Mouse (Mus musculus) forebrain, embryonic 11.5 days (tissue): ENCODE measurements at regions not wholly inside any gene's neighbourhood (a gene's known extent, or its start where the extent isn't known, plus 50 kb on each side); places are given as distances from the start of the nearest gene placed in this dataset.

Source experiments
- ATAC-seq: fragments of 200-750 bp; cut with Nextera tagmentation; replicated peaks from 2 replicates; pipeline ENCODE4 v1.8.0; 2017; ENCODE audit warnings: moderate TSS enrichment; ENCODE audit not compliant: low FRiP score
- DNase-seq: peaks from one replicate; pipeline ENCODE4 v3.0.0-alpha.2; 2017; ENCODE audit warnings: low spot score
- H3K27ac ChIP-seq: fragments of 300-500 bp; sonication (generic); 2 replicates; pipeline ENCODE4 v1.5.1; 2014; ENCODE audit warnings: low read depth, low read length
- H3K27me3 ChIP-seq: fragments of 300-500 bp; sonication (generic); 2 replicates; pipeline ENCODE4 v1.6.1; 2014; ENCODE audit warnings: mild to moderate bottlenecking, low read length, mixed read lengths; ENCODE audit not compliant: control insufficient read depth, insufficient read depth
- H3K36me3 ChIP-seq: fragments of 300-500 bp; sonication (generic); 2 replicates; pipeline ENCODE4 v1.6.1; 2014; ENCODE audit warnings: mild to moderate bottlenecking, low read length, moderate library complexity, mixed read lengths; ENCODE audit not compliant: control insufficient read depth, insufficient read depth
- H3K4me1 ChIP-seq: fragments of 300-500 bp; sonication (generic); replicated peaks from 2 replicates; pipeline ENCODE4 v1.6.1; 2014; ENCODE audit warnings: low read length, mixed read lengths; ENCODE audit not compliant: control insufficient read depth, insufficient read depth
- H3K4me2 ChIP-seq: fragments of 300-500 bp; sonication (generic); 2 replicates; pipeline ENCODE4 v1.6.1; 2014; ENCODE audit warnings: low read depth, mild to moderate bottlenecking, low read length, moderate library complexity, mixed read lengths; ENCODE audit not compliant: severe bottlenecking
- H3K4me3 ChIP-seq: fragments of 300-500 bp; sonication (generic); 2 replicates; pipeline ENCODE4 v1.5.1; 2014; ENCODE audit warnings: low read depth, low read length
- H3K9ac ChIP-seq: fragments of 300-500 bp; sonication (generic); 2 replicates; pipeline ENCODE4 v1.6.1; 2014; ENCODE audit warnings: low read length
- H3K9me3 ChIP-seq: fragments of 300-500 bp; sonication (generic); 2 replicates; pipeline ENCODE4 v1.6.1; 2016; ENCODE audit warnings: low read length, mixed read lengths; ENCODE audit not compliant: control insufficient read depth
- WGBS: fragments of 180-500 bp; shearing (Covaris S2); extraction: QIAGEN DNeasy Blood & Tissue Kit; methylation state at CpG from one replicate; pipeline ENCODE4 v1.1.7; 2014; 5-methylcytosine and 5-hydroxymethylcytosine counted together

DNA sequence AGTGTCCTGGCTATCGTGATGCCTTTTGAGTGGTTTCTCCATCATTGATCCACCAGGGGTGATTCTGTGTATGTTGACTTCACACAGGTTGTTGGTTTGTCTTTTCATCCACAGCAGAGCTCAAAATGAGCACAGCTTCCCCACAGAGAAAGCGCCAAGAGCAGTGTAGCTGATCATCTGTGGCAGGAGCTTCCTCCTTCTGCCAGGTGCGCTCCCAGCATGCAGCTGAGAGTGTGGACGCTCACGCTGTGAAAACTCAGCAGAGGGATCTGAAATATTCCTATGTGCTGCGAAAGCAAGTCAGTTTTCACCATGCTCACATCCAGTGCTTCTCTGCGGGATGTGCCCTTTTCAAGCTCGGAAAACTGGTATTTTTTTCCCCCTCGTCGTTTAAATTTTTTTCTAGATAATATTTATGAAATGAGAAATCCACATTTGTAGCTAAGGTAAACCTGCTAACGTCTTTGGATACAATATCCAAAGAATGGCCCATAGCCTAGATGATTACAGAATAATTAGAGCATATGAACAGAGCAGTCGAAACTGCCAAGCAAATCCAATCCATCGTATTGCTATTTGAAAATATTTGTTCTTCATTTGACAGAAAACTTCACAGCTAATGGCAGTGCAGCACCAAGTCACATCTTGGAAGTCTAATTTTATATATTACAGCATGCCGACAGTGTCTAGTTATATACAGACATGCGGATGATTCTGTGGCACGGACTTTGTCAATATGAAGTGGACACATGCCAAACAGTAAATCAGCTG is 283.3 kb upstream of the Ndst3 start:
- H3K4me2 ChIP-seq: no peak overlapping the region
- no peak overlapping the region for H3K27ac ChIP-seq
- no peak overlapping the region for H3K9ac ChIP-seq
- H3K27me3 ChIP-seq: no peaks in the 10 kb centered on the region
- no peaks in the 10 kb centered on the region for H3K36me3 ChIP-seq
- WGBS: 83% methylated on average over 16 of the region's 16 CpGs
- DNase-seq: no peak
- no peaks in the 10 kb centered on the region for H3K9me3 ChIP-seq
- H3K4me1 ChIP-seq: no peaks in the 10 kb centered on the region
- no peak overlapping the region for H3K4me3 ChIP-seq
- ATAC-seq: no peak

DNA sequence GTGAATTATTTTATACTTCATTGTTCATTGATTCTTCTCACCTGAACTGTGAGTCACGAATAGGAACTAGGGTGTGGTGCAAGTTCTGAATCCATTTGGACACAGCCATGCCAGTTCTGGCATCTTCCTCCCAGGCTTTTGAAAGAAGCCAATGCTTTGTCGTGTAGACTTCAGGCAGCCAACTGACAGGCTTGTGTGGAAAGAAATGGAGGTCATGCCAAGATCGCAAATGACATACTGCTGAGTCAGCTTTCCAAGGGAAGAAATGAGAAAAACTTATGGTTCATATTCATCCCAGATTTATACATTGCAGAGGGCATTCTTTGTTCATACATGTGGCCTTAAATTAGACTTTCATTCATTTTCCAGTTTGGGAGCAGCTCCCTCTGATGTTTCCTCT is 285.8 kb upstream of the Ndst3 start:
- Histone ChIP-seq H3K4me3 (no peak overlapping the region), H3K36me3 (no peaks in the 10 kb centered on the region), H3K9ac (no peak overlapping the region), H3K4me2 (no peak overlapping the region), H3K27me3 (no peaks in the 10 kb centered on the region), H3K27ac (no peak overlapping the region), H3K9me3 (no peaks in the 10 kb centered on the region), H3K4me1 (no peaks in the 10 kb centered on the region)
- ATAC-seq (no peak), DNase-seq (no peak)
- WGBS: 93% methylated on average over 3 of the region's 3 CpGs

DNA sequence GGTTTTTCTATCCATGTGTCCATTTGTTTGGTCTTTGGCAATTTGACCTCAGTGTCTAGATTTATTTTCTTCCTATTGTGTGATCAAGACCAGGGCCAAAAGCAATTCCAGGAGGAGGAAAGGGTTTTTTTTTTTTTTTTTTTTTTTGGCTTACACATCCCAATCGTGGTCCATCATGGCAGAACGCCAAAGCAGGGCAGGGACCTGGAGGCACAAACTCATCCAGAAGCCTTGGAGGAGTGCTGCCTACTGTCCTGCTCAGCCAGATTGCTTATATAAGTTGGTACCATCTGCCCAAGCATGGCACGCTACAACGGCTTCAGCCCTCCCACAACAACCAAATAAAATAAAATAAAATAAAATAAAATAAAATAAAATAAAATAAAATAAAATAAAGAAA is 286.5 kb upstream of the Ndst3 start:
- no peak overlapping the region for H3K4me2 ChIP-seq
- WGBS: 88% methylated on average over 4 of the region's 4 CpGs

GRCm38 (mm10) chr3:123983045-123983444 is 292.4 kb upstream of the Ndst3 start:
- H3K36me3 ChIP-seq: no peaks in the 10 kb centered on the region
- H3K9me3 ChIP-seq: no peaks in the 10 kb centered on the region
- H3K9ac ChIP-seq: no peak overlapping the region
- H3K4me2 ChIP-seq: no peak overlapping the region
- ATAC-seq (no peak), DNase-seq (no peak)
- H3K4me1 ChIP-seq: no peaks in the 10 kb centered on the region
- no peak overlapping the region for H3K27ac ChIP-seq
- no peaks in the 10 kb centered on the region for H3K27me3 ChIP-seq
- H3K4me3 ChIP-seq: no peak overlapping the region

More for the DNA sequence above, 286.5 kb upstream of the Ndst3 start:
- no peak overlapping the region for H3K27ac ChIP-seq
- no peak overlapping the region for H3K4me3 ChIP-seq
- no peak overlapping the region for H3K9ac ChIP-seq
- no peak for DNase-seq
- no peaks in the 10 kb centered on the region for H3K9me3 ChIP-seq
- H3K36me3 ChIP-seq: no peaks in the 10 kb centered on the region
- H3K27me3 ChIP-seq: no peaks in the 10 kb centered on the region
- no peak for ATAC-seq
- no peaks in the 10 kb centered on the region for H3K4me1 ChIP-seq

- H3K4me1 ChIP-seq: no peaks in the 10 kb centered on the region
- 81% methylated on average over 1 of the region's 1 CpGs for WGBS
- no peak overlapping the region for H3K4me2 ChIP-seq
- ATAC-seq (no peak), DNase-seq (no peak)
- no peak overlapping the region for H3K4me3 ChIP-seq
- H3K9me3 ChIP-seq: no peaks in the 10 kb centered on the region
- H3K9ac ChIP-seq: no peak overlapping the region
- H3K27me3 ChIP-seq: no peaks in the 10 kb centered on the region
- no peaks in the 10 kb centered on the region for H3K36me3 ChIP-seq
- no peak overlapping the region for H3K27ac ChIP-seq
Measured at GRCm38 (mm10) chr3:123983530-123983929, 292.9 kb upstream of the Ndst3 start.

DNA sequence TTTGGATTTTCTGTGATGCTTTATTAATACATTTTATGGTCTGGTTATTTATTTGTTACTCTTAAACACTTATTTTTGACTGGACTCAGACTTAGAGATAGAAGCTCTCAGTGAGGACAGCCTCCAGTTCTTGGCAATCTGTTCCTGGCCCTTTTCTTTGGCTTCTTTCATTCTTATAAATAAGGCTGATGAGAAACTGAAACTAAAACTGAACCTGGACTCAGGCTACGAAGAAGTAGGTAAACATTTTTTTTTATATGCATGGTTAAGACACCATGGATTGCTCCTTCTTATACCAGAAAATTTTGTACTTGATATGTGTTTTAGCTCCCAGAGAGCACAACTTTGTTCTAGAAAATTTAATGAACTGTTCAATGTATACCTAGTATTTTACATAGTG is 293.4 kb upstream of the Ndst3 start:
- Histone ChIP-seq H3K27ac (no peak overlapping the region), H3K9me3 (no peaks in the 10 kb centered on the region), H3K27me3 (no peaks in the 10 kb centered on the region), H3K36me3 (no peaks in the 10 kb centered on the region), H3K4me1 (no peaks in the 10 kb centered on the region), H3K4me3 (no peak overlapping the region), H3K9ac (no peak overlapping the region), H3K4me2 (no peak overlapping the region)
- DNase-seq: no peak
- ATAC-seq: no peak
- WGBS: 67% methylated on average over 1 of the region's 1 CpGs

DNA sequence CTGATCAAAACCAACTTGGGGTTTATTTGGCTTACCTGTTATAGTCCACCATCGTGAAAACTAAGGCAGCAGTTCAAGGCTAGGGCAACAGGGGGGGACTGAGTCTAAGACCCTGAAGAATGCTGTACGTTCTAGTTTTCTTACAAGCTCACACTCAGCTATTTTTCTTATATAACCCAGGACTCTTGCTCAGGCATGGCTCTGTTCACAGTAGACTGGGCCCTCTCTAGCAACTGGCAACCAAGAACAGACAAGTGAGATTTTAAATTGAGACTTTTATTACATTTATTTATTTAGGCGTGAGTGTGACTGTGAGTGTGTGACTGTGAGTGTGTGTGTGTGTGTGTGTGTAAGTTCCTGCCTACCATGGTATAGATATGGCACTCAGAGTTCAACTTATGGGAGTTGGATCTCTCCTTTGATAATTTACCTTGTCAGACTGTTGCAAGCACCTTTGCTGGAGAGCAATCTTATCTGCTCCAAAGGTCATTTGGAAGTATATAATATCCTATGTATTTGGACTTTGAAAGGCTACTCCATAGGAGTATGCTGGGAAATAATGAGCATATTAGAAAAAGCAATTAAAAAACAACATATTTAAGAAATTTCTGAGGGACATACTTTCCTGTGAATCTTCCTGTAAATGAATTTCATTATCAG is 309.4 kb upstream of the Ndst3 start:
- Histone ChIP-seq H3K36me3 (no peaks in the 10 kb centered on the region), H3K4me3 (no peak overlapping the region), H3K4me1 (no peaks in the 10 kb centered on the region), H3K9ac (no peak overlapping the region), H3K27me3 (no peaks in the 10 kb centered on the region), H3K27ac (no peak overlapping the region), H3K4me2 (no peak overlapping the region), H3K9me3 (no peaks in the 10 kb centered on the region)
- no peak for ATAC-seq
- 89% methylated on average over 3 of the region's 3 CpGs for WGBS
- DNase-seq: no peak

- 79% methylated on average over 1 of the region's 1 CpGs for WGBS
- Histone ChIP-seq H3K9me3 (no peaks in the 10 kb centered on the region), H3K4me3 (no peak overlapping the region), H3K4me1 (no peaks in the 10 kb centered on the region), H3K36me3 (no peaks in the 10 kb centered on the region), H3K9ac (no peak overlapping the region), H3K27me3 (no peaks in the 10 kb centered on the region), H3K27ac (no peak overlapping the region), H3K4me2 (no peak overlapping the region)
- DNase-seq (no peak), ATAC-seq (no peak)
Measured at GRCm38 (mm10) chr3:124000883-124001282, 310.2 kb upstream of the Ndst3 start.

GRCm38 (mm10) chr3:124011685-124012084 is 309.0 kb upstream of the Tram1l1 start:
- Histone ChIP-seq H3K27ac (no peak overlapping the region), H3K4me1 (no peaks in the 10 kb centered on the region), H3K9me3 (no peaks in the 10 kb centered on the region), H3K27me3 (no peaks in the 10 kb centered on the region), H3K4me2 (no peak overlapping the region), H3K36me3 (no peaks in the 10 kb centered on the region), H3K4me3 (no peak overlapping the region), H3K9ac (no peak overlapping the region)
- no peak for ATAC-seq
- DNase-seq: no peak
- WGBS: 77% methylated on average over 1 of the region's 1 CpGs
